Mouse (Mus musculus): ENCODE measurements at regions not wholly inside any gene's neighbourhood (a gene's known extent, or its start where the extent isn't known, plus 50 kb on each side); places are given as distances from the start of the nearest gene placed in this dataset.

DNA sequence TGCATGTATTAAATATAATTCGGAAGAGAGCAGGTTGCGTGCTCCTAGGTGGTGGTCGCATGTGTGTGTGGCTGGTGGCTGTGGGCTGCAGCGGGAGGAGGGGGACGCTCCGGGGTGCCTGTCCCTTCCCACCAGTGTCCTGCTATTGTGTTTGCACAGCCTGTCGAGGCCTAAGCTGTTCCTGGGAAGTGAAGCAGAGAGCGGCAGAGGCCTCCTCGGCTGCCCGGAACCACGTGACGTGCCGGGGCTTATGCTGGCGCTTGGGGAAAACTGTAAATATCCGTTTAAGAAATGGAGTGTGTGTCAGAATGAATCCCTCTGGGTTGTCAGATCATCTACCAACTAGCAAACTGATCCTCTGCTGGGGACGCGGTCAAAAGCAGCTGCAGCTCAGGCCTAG, 318.3 kb downstream of the 3100002H09Rik start:
- dilution Hi-C loops (cut with MboI; ENCODE audit: extremely low pct_ligation_motif_present, extremely low pct_unique_long_range_greater_than_20kb, low sequenced_read_pairs) (no loop called here), in situ Hi-C loops (cut with MboI; ENCODE audit: low pct_ligation_motif_present, low pct_unique_long_range_greater_than_20kb, low sequenced_read_pairs) (no loop called here)
- no peaks in the 10 kb centered on the region for H3K79me2 ChIP-seq (replicated peaks; ENCODE audit: control insufficient read depth, extremely low read depth, insufficient read depth, poor library complexity, severe bottlenecking)
- H3K4me3 ChIP-seq (replicated peaks in 1 of 3; ENCODE audit: low read depth in 2 of 3, low read length in 2 of 3, poor library complexity in 1 of 3): no peak overlapping the region
- H3K9ac ChIP-seq (ENCODE audit: insufficient read depth, low read depth): no peak overlapping the region
- no peak overlapping the region for H3K4me2 ChIP-seq (ENCODE audit: insufficient read depth, low read depth, poor library complexity, severe bottlenecking)
- no peak for TF ChIP-seq CHD2 (IDR thresholded peaks at IDR 0.05; ENCODE audit: low read length)
- no peak for TF ChIP-seq IRF4 (IDR thresholded peaks at IDR 0.05; ENCODE audit: low read depth, low read length)
- TF ChIP-seq E2F4 (IDR thresholded peaks at IDR 0.05; ENCODE audit: insufficient replicate concordance, low read depth, low read length): no peak
- no peak for DNase-seq (ENCODE audit: extremely low read depth)
- H3K27ac ChIP-seq (ENCODE audit: insufficient read depth, low read depth): no peak overlapping the region
- no peaks in the 10 kb centered on the region for H3K9me3 ChIP-seq (replicated peaks; ENCODE audit: low read length)
- H3K27me3 ChIP-seq (replicated peaks): peaks cover 81% of the 10 kb centered on the region
- no peaks in the 10 kb centered on the region for H3K36me3 ChIP-seq (replicated peaks in 1 of 2; ENCODE audit: control insufficient read depth in 1 of 2, insufficient read depth in 1 of 2, low read length in 1 of 2)
- no peaks in the 10 kb centered on the region for H3K4me1 ChIP-seq (ENCODE audit: control insufficient read depth in 1 of 2, insufficient read depth in 2 of 2)

DNA sequence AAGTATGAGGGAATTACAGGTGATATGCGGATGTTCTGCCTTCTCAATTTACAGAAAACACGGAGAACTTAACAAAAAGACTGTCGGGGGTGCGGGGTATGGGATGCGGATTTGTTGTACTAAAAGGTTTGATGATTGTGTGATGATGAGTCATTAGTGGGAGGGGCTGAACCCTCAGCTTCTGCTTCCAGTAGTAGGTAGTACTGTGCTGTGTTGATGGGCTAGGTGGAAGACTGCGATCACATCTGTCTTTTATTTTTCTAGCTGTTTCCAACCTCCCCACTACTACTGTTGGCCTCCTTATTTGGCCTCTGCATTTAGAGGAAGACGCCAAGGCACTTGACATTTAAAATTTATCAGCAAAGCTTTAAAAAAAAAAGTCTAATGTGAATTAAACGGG, 318.8 kb downstream of the 3100002H09Rik start:
- dilution Hi-C loops (cut with MboI; ENCODE audit: extremely low pct_ligation_motif_present, extremely low pct_unique_long_range_greater_than_20kb, low sequenced_read_pairs): no loop called here

GRCm38 (mm10) chr4:124287471-124287870, 323.1 kb downstream of the 3100002H09Rik start:
- no peaks in the 10 kb centered on the region for H3K79me2 ChIP-seq (replicated peaks; ENCODE audit: control insufficient read depth, extremely low read depth, insufficient read depth, poor library complexity, severe bottlenecking)
- H3K36me3 ChIP-seq (replicated peaks in 1 of 2; ENCODE audit: control insufficient read depth in 1 of 2, insufficient read depth in 1 of 2, low read length in 1 of 2): no peaks in the 10 kb centered on the region
- peaks cover 78% of the 10 kb centered on the region for H3K27me3 ChIP-seq (replicated peaks)
- dilution Hi-C loops (cut with MboI; ENCODE audit: extremely low pct_ligation_motif_present, extremely low pct_unique_long_range_greater_than_20kb, low sequenced_read_pairs) (no loop called here), in situ Hi-C loops (cut with MboI; ENCODE audit: low pct_ligation_motif_present, low pct_unique_long_range_greater_than_20kb, low sequenced_read_pairs) (no loop called here)
- no peak overlapping the region for H3K4me2 ChIP-seq (ENCODE audit: insufficient read depth, low read depth, poor library complexity, severe bottlenecking)
- no peak overlapping the region for H3K9ac ChIP-seq (ENCODE audit: insufficient read depth, low read depth)
- H3K4me3 ChIP-seq (replicated peaks in 1 of 3; ENCODE audit: low read depth in 2 of 3, low read length in 2 of 3, poor library complexity in 1 of 3): no peak overlapping the region
- H3K4me1 ChIP-seq (ENCODE audit: control insufficient read depth in 1 of 2, insufficient read depth in 2 of 2): no peaks in the 10 kb centered on the region
- no peak for DNase-seq (ENCODE audit: extremely low read depth)
- TF ChIP-seq EP300 (IDR thresholded peaks at IDR 0.05; ENCODE audit: low read length) (no peak), CHD1 (IDR thresholded peaks at IDR 0.05; ENCODE audit: low read depth, low read length) (no peak), ZC3H11A (IDR thresholded peaks at IDR 0.05; ENCODE audit: low read depth, low read length) (no peak), KAT2A (IDR thresholded peaks at IDR 0.05; ENCODE audit: insufficient replicate concordance, low read length) (no peak), CHD2 (IDR thresholded peaks at IDR 0.05; ENCODE audit: low read length) (no peak), POLR2AphosphoS2 (IDR thresholded peaks at IDR 0.05; ENCODE audit: low read depth, low read length) (no peak), JUN (IDR thresholded peaks at IDR 0.05; ENCODE audit: insufficient read depth, low read depth, low read length) (no peak), CTCF (conservative IDR thresholded peaks at IDR 0.05 in 1 of 2, IDR thresholded peaks at IDR 0.05 in 1 of 2; ENCODE audit: low read depth in 2 of 2, low read length in 2 of 2) (no peak), RCOR1 (conservative IDR thresholded peaks at IDR 0.05; ENCODE audit: low read depth, low read length) (no peak), HCFC1 (IDR thresholded peaks at IDR 0.05; ENCODE audit: low read depth, low read length) (no peak)
- no peaks in the 10 kb centered on the region for H3K9me3 ChIP-seq (replicated peaks; ENCODE audit: low read length)
- H3K27ac ChIP-seq (ENCODE audit: insufficient read depth, low read depth): no peak overlapping the region

More for the DNA sequence above, 318.8 kb downstream of the 3100002H09Rik start:
- H3K27me3 ChIP-seq (replicated peaks): peaks cover 78% of the 10 kb centered on the region
- TF ChIP-seq CHD1 (IDR thresholded peaks at IDR 0.05; ENCODE audit: low read depth, low read length) (no peak), TCF12 (IDR thresholded peaks at IDR 0.05; ENCODE audit: low read depth, low read length) (no peak)
- H3K9me3 ChIP-seq (replicated peaks; ENCODE audit: low read length): no peaks in the 10 kb centered on the region
- in situ Hi-C loops (cut with MboI; ENCODE audit: low pct_ligation_motif_present, low pct_unique_long_range_greater_than_20kb, low sequenced_read_pairs): no loop called here
- no peaks in the 10 kb centered on the region for H3K79me2 ChIP-seq (replicated peaks; ENCODE audit: control insufficient read depth, extremely low read depth, insufficient read depth, poor library complexity, severe bottlenecking)
- no peaks in the 10 kb centered on the region for H3K36me3 ChIP-seq (replicated peaks in 1 of 2; ENCODE audit: control insufficient read depth in 1 of 2, insufficient read depth in 1 of 2, low read length in 1 of 2)
- H3K4me1 ChIP-seq (ENCODE audit: control insufficient read depth in 1 of 2, insufficient read depth in 2 of 2): no peaks in the 10 kb centered on the region
- H3K4me2 ChIP-seq (ENCODE audit: insufficient read depth, low read depth, poor library complexity, severe bottlenecking): no peak overlapping the region
- H3K4me3 ChIP-seq (replicated peaks in 1 of 3; ENCODE audit: low read depth in 2 of 3, low read length in 2 of 3, poor library complexity in 1 of 3): no peak overlapping the region
- no peak overlapping the region for H3K9ac ChIP-seq (ENCODE audit: insufficient read depth, low read depth)
- no peak for DNase-seq (ENCODE audit: extremely low read depth)
- H3K27ac ChIP-seq (ENCODE audit: insufficient read depth, low read depth): no peak overlapping the region

Measured in CH12.LX (cell line).